Mouse (Mus musculus) forebrain, embryonic 16.5 days (tissue): Measurements from ENCODE around the gene Hspa1l. TPM values are rescaled to one million over a fixed set of nuclear protein-coding genes. Genes with fewer than 3 reads are reported as not detected.

Source experiments
- ATAC-seq: fragments of 200-750 bp; cut with Nextera tagmentation; 2 replicates; pipeline ENCODE4 v1.8.0; 2017; ENCODE audit warnings: mild to moderate bottlenecking, moderate library complexity
- H3K27ac ChIP-seq: fragments of 300-500 bp; sonication (generic); 2 replicates; pipeline ENCODE4 v1.5.1; 2014; ENCODE audit warnings: low read length, control low read depth
- H3K27me3 ChIP-seq: fragments of 300-500 bp; sonication (generic); replicated peaks from 2 replicates; pipeline ENCODE4 v1.6.1; 2014; ENCODE audit warnings: low read length; ENCODE audit not compliant: control insufficient read depth, insufficient read depth
- H3K36me3 ChIP-seq: fragments of 300-500 bp; sonication (generic); 2 replicates; pipeline ENCODE4 v1.6.1; 2014; ENCODE audit not compliant: control insufficient read depth, insufficient read depth
- H3K4me1 ChIP-seq: fragments of 300-500 bp; sonication (generic); replicated peaks from 2 replicates; pipeline ENCODE4 v1.6.1; 2014; ENCODE audit warnings: low read length; ENCODE audit not compliant: control insufficient read depth, insufficient read depth
- H3K4me2 ChIP-seq: fragments of 300-500 bp; sonication (generic); 2 replicates; pipeline ENCODE4 v1.6.1; 2014; ENCODE audit warnings: mild to moderate bottlenecking, low read length, control low read depth
- H3K4me3 ChIP-seq: fragments of 300-500 bp; sonication (generic); replicated peaks from 2 replicates; pipeline ENCODE4 v1.5.1; 2014; ENCODE audit warnings: mild to moderate bottlenecking, low read length, control low read depth
- H3K9ac ChIP-seq: fragments of 300-500 bp; sonication (generic); replicated peaks from 2 replicates; pipeline ENCODE4 v1.6.1; 2014; ENCODE audit warnings: low read depth, low read length, control low read depth
- H3K9me3 ChIP-seq: fragments of 300-500 bp; sonication (generic); 2 replicates; pipeline ENCODE4 v1.6.1; 2016; ENCODE audit warnings: low read length; ENCODE audit not compliant: control insufficient read depth
- WGBS: fragments of 180-500 bp; shearing (Covaris S2); extraction: QIAGEN DNeasy Blood & Tissue Kit; methylation state at CpG from one replicate; pipeline ENCODE4 v1.1.7; 2014; 5-methylcytosine and 5-hydroxymethylcytosine counted together
- polyA plus RNA-seq: library from polyadenylated mRNA; unstranded; fragments of >200 nt; fragmentation: Nextera tagmentation; extraction: Ambion mirVana; gene quantifications from 2 replicates; pipeline ENCODE4 v1.2.1, GENCODE M21; 2015

Gene Hspa1l
- polyA plus RNA-seq, 1 experiment from 2014 or later: 1.7 TPM

- Histone ChIP-seq H3K4me3 (no peak overlapping the region), H3K9me3 (no peaks in the 10 kb centered on the region), H3K27me3 (no peaks in the 10 kb centered on the region), H3K9ac (no peak overlapping the region), H3K27ac (no peak overlapping the region), H3K4me1 (peaks cover 16% of the 10 kb centered on the region), H3K4me2 (no peak overlapping the region), H3K36me3 (peaks cover 10% of the 10 kb centered on the region)
- no peak for ATAC-seq
- WGBS: 44% methylated on average over 4 of the region's 4 CpGs
Observed at GRCm38 (mm10) chr17:34949553-34949969, 22.9 kb upstream of the Hspa1l start.

GRCm38 (mm10) chr17:34950514-34951455 lies 21.7 kb upstream of the Hspa1l start:
- Histone ChIP-seq H3K4me3 (peak overlapping the region; percentile 99), H3K4me1 (peaks cover 16% of the 10 kb centered on the region), H3K36me3 (peaks cover 10% of the 10 kb centered on the region), H3K27ac (peak overlapping the region; percentile 92), H3K9ac (peak overlapping the region; percentile 100), H3K27me3 (no peaks in the 10 kb centered on the region), H3K9me3 (no peaks in the 10 kb centered on the region), H3K4me2 (peak overlapping the region; percentile 75)
- 18% methylated on average over 10 of the region's 10 CpGs for WGBS
- ATAC-seq: no peak

GRCm38 (mm10) chr17:34951636-34952377 lies 20.7 kb upstream of the Hspa1l start:
- Histone ChIP-seq H3K36me3 (peaks cover 10% of the 10 kb centered on the region), H3K27ac (peak overlapping the region; percentile 92), H3K9ac (peak overlapping the region; percentile 100), H3K9me3 (no peaks in the 10 kb centered on the region), H3K4me2 (peak overlapping the region; percentile 75), H3K4me1 (peaks cover 16% of the 10 kb centered on the region), H3K4me3 (peak overlapping the region; percentile 99), H3K27me3 (0 out of 2 replicates have a peak, but pooled peaks cover under 1% of the 10 kb centered on the region)
- under 1% methylated on average over 29 of the region's 29 CpGs for WGBS
- ATAC-seq: peak; percentile 56

GRCm38 (mm10) chr17:34952378-34953040 lies 20.0 kb upstream of the Hspa1l start:
- Histone ChIP-seq H3K9ac (peak overlapping the region; percentile 100), H3K4me3 (peak overlapping the region; percentile 99), H3K4me1 (peaks cover 16% of the 10 kb centered on the region), H3K27me3 (0 out of 2 replicates have a peak, but pooled peaks cover 2% of the 10 kb centered on the region), H3K36me3 (peaks cover 10% of the 10 kb centered on the region), H3K4me2 (peak overlapping the region; percentile 75), H3K9me3 (no peaks in the 10 kb centered on the region), H3K27ac (peak overlapping the region; percentile 92)
- WGBS: under 1% methylated on average over 23 of the region's 23 CpGs
- ATAC-seq: peak; percentile 85

- peaks cover 10% of the 10 kb centered on the region for H3K36me3 ChIP-seq
- no peak overlapping the region; the same call in 1 of the 2 replicates for H3K4me3 ChIP-seq
- H3K27ac ChIP-seq: no peak overlapping the region; the same call in 1 of the 2 replicates
- H3K9ac ChIP-seq: no peak overlapping the region
- ATAC-seq: no peak
- H3K4me2 ChIP-seq: no peak overlapping the region
- 0 out of 2 replicates have a peak, but pooled peaks cover 2% of the 10 kb centered on the region for H3K27me3 ChIP-seq
- no peaks in the 10 kb centered on the region for H3K9me3 ChIP-seq
- WGBS: 92% methylated on average over 3 of the region's 3 CpGs
- peaks cover 16% of the 10 kb centered on the region for H3K4me1 ChIP-seq
Observed at GRCm38 (mm10) chr17:34953258-34953657, 19.2 kb upstream of the Hspa1l start.

GRCm38 (mm10) chr17:34953904-34954303 lies 18.6 kb upstream of the Hspa1l start:
- 81% methylated on average over 4 of the region's 4 CpGs for WGBS
- no peak for ATAC-seq
- Histone ChIP-seq H3K27ac (no peak overlapping the region), H3K9me3 (no peaks in the 10 kb centered on the region), H3K27me3 (0 out of 2 replicates have a peak, but pooled peaks cover 2% of the 10 kb centered on the region), H3K36me3 (peaks cover 10% of the 10 kb centered on the region), H3K9ac (no peak overlapping the region), H3K4me2 (no peak overlapping the region), H3K4me1 (peaks cover 16% of the 10 kb centered on the region), H3K4me3 (no peak overlapping the region)

- Histone ChIP-seq H3K4me2 (no peak overlapping the region), H3K36me3 (peaks cover 5% of the 10 kb centered on the region), H3K9me3 (no peaks in the 10 kb centered on the region), H3K9ac (no peak overlapping the region), H3K27me3 (peaks cover 2% of the 10 kb centered on the region; the same call in 1 of the 2 replicates), H3K4me3 (no peak overlapping the region), H3K27ac (no peak overlapping the region), H3K4me1 (peaks cover 19% of the 10 kb centered on the region)
- 71% methylated on average over 4 of the region's 4 CpGs for WGBS
- ATAC-seq: no peak
Observed at GRCm38 (mm10) chr17:34954831-34955230, 17.7 kb upstream of the Hspa1l start.

- Histone ChIP-seq H3K9ac (no peak overlapping the region), H3K4me2 (no peak overlapping the region), H3K27me3 (peaks cover 5% of the 10 kb centered on the region; the same call in 1 of the 2 replicates), H3K36me3 (no peaks in the 10 kb centered on the region), H3K4me1 (peaks cover 10% of the 10 kb centered on the region), H3K4me3 (no peak overlapping the region), H3K27ac (no peak overlapping the region), H3K9me3 (no peaks in the 10 kb centered on the region)
- WGBS: 77% methylated on average over 3 of the region's 3 CpGs
- ATAC-seq: no peak
Observed at GRCm38 (mm10) chr17:34955884-34956283, 16.6 kb upstream of the Hspa1l start.
